Mouse (Mus musculus) stomach, postnatal 0 days (tissue): ENCODE data around the gene Dnajc5. TPM values are rescaled to one million over a fixed set of nuclear protein-coding genes. Genes with fewer than 3 reads are reported as not detected.

ENCODE experiments used
- ATAC-seq: fragments of 200-750 bp; cut with Nextera tagmentation; 2 replicates; pipeline ENCODE4 v1.8.0; 2017; ENCODE audit not compliant: low FRiP score, low TSS enrichment
- DNase-seq: peaks from one replicate; pipeline ENCODE4 v3.0.0-alpha.2; 2016; ENCODE audit warnings: low spot score
- H3K27ac ChIP-seq: fragments of 300-500 bp; sonication (generic); replicated peaks from 2 replicates; pipeline ENCODE4 v1.5.1; 2014; ENCODE audit warnings: mild to moderate bottlenecking, control low read depth
- H3K27me3 ChIP-seq: fragments of 300-500 bp; sonication (generic); 2 replicates; pipeline ENCODE4 v1.6.1; 2014; ENCODE audit warnings: low read length; ENCODE audit not compliant: control insufficient read depth, insufficient read depth
- H3K36me3 ChIP-seq: fragments of 300-500 bp; sonication (generic); 2 replicates; pipeline ENCODE4 v1.6.1; 2014; ENCODE audit warnings: low read length, mixed read lengths; ENCODE audit not compliant: control insufficient read depth, insufficient read depth
- H3K4me1 ChIP-seq: fragments of 300-500 bp; sonication (generic); replicated peaks from 2 replicates; pipeline ENCODE4 v1.6.1; 2014; ENCODE audit warnings: antibody characterized with exemption; ENCODE audit not compliant: control insufficient read depth, insufficient read depth
- H3K4me2 ChIP-seq: fragments of 300-500 bp; sonication (generic); replicated peaks from 2 replicates; pipeline ENCODE4 v1.6.1; 2014; ENCODE audit warnings: low read depth, mild to moderate bottlenecking, control low read depth, moderate library complexity
- H3K4me3 ChIP-seq: fragments of 300-500 bp; sonication (generic); 2 replicates; pipeline ENCODE4 v1.5.1; 2014; ENCODE audit warnings: low read depth, low read length, control low read depth
- H3K9ac ChIP-seq: fragments of 300-500 bp; sonication (generic); 2 replicates; pipeline ENCODE4 v1.6.1; 2014; ENCODE audit warnings: mild to moderate bottlenecking, low read length, control low read depth, mixed read lengths
- H3K9me3 ChIP-seq: fragments of 300-500 bp; sonication (generic); 2 replicates; pipeline ENCODE4 v1.6.1; 2016; ENCODE audit warnings: low read length; ENCODE audit not compliant: control insufficient read depth
- CTCF ChIP-seq: IDR thresholded peaks from 2 replicates; pipeline ENCODE4 v1.5.1; 2016; ENCODE audit warnings: antibody characterized with exemption, low read depth, mild to moderate bottlenecking, moderate library complexity
- EP300 ChIP-seq: optimal IDR thresholded peaks from 2 replicates; pipeline ENCODE3; 2016; ENCODE audit warnings: antibody characterized with exemption
- WGBS: fragments of 180-500 bp; shearing (Covaris S2); extraction: QIAGEN DNeasy Blood & Tissue Kit; methylation state at CpG from one replicate; pipeline ENCODE4 v1.1.7; 2014; 5-methylcytosine and 5-hydroxymethylcytosine counted together
- polyA plus RNA-seq: library from polyadenylated mRNA; unstranded; fragments of >200 nt; fragmentation: Nextera tagmentation; extraction: Ambion mirVana; gene quantifications from 2 replicates; pipeline ENCODE4 v1.2.1, GENCODE M21; 2015

Dnajc5 gene
- polyA plus RNA-seq, 1 experiment from 2014 or later: 52.7 TPM

- WGBS: 76% methylated on average over 2 of the region's 2 CpGs
Observed at GRCm38 (mm10) chr2:181537444-181538047, 17.3 kb downstream of the Dnajc5 start.

GRCm38 (mm10) chr2:181541761-181542380 lies 21.6 kb downstream of the Dnajc5 start:
- H3K27ac ChIP-seq: no peak overlapping the region
- H3K4me1 ChIP-seq: no peaks in the 10 kb centered on the region
- H3K9ac ChIP-seq: no peak overlapping the region
- H3K4me2 ChIP-seq: no peak overlapping the region
- H3K27me3 ChIP-seq: no peaks in the 10 kb centered on the region
- ATAC-seq: no peak
- no peaks in the 10 kb centered on the region for H3K9me3 ChIP-seq
- WGBS: 76% methylated on average over 6 of the region's 6 CpGs
- TF ChIP-seq EP300: no peak
- peak; percentile 11; the same call in 1 of the 2 replicates for TF ChIP-seq CTCF
- no peak for DNase-seq
- no peaks in the 10 kb centered on the region for H3K36me3 ChIP-seq
- H3K4me3 ChIP-seq: no peak overlapping the region

More at GRCm38 (mm10) chr2:181537444-181538047, 17.3 kb downstream of the Dnajc5 start:
- Histone ChIP-seq H3K27ac (peak overlapping the region; percentile 56; the same call in 1 of the 2 replicates), H3K4me2 (no peak overlapping the region), H3K27me3 (no peaks in the 10 kb centered on the region), H3K4me3 (no peak overlapping the region), H3K4me1 (no peaks in the 10 kb centered on the region), H3K9ac (no peak overlapping the region), H3K9me3 (no peaks in the 10 kb centered on the region), H3K36me3 (no peaks in the 10 kb centered on the region)
- TF ChIP-seq CTCF (no peak), EP300 (no peak)
- no peak for DNase-seq
- peak; percentile 73 for ATAC-seq

- no peaks in the 10 kb centered on the region for H3K9me3 ChIP-seq
- 92% methylated on average over 7 of the region's 7 CpGs for WGBS
- ATAC-seq (no peak), DNase-seq (no peak)
- peaks cover 23% of the 10 kb centered on the region for H3K36me3 ChIP-seq
- TF ChIP-seq CTCF: no peak
- no peak for TF ChIP-seq EP300
- no peak overlapping the region for H3K4me3 ChIP-seq
- H3K27ac ChIP-seq: no peak overlapping the region
- H3K27me3 ChIP-seq: no peaks in the 10 kb centered on the region
- no peaks in the 10 kb centered on the region for H3K4me1 ChIP-seq
- no peak overlapping the region for H3K4me2 ChIP-seq
- no peak overlapping the region for H3K9ac ChIP-seq
Observed at GRCm38 (mm10) chr2:181546142-181546541, 25.9 kb downstream of the Dnajc5 start.

GRCm38 (mm10) chr2:181548227-181548626 lies 27.9 kb downstream of the Dnajc5 start:
- no peak for ATAC-seq
- Histone ChIP-seq H3K9ac (no peak overlapping the region), H3K4me3 (no peak overlapping the region), H3K27me3 (no peaks in the 10 kb centered on the region), H3K9me3 (no peaks in the 10 kb centered on the region), H3K27ac (no peak overlapping the region), H3K4me2 (no peak overlapping the region), H3K36me3 (peaks cover 23% of the 10 kb centered on the region), H3K4me1 (no peaks in the 10 kb centered on the region)
- 77% methylated on average over 1 of the region's 1 CpGs for WGBS
- DNase-seq: no peak
- no peak for TF ChIP-seq CTCF
- TF ChIP-seq EP300: no peak

- peaks cover 23% of the 10 kb centered on the region for H3K36me3 ChIP-seq
- ATAC-seq: no peak
- no peak for TF ChIP-seq EP300
- no peak for TF ChIP-seq CTCF
Observed at GRCm38 (mm10) chr2:181548682-181549081, 28.4 kb downstream of the Dnajc5 start.

GRCm38 (mm10) chr2:181550233-181550632 lies 29.9 kb downstream of the Dnajc5 start:
- Histone ChIP-seq H3K4me2 (no peak overlapping the region), H3K4me1 (no peaks in the 10 kb centered on the region), H3K4me3 (no peak overlapping the region), H3K9ac (no peak overlapping the region), H3K36me3 (peaks cover 23% of the 10 kb centered on the region), H3K27me3 (no peaks in the 10 kb centered on the region), H3K27ac (no peak overlapping the region), H3K9me3 (no peaks in the 10 kb centered on the region)
- DNase-seq (no peak), ATAC-seq (no peak)
- WGBS: 92% methylated on average over 2 of the region's 2 CpGs
- TF ChIP-seq CTCF: no peak
- no peak for TF ChIP-seq EP300

More at GRCm38 (mm10) chr2:181548682-181549081, 28.4 kb downstream of the Dnajc5 start:
- Histone ChIP-seq H3K4me2 (no peak overlapping the region), H3K27me3 (no peaks in the 10 kb centered on the region), H3K27ac (no peak overlapping the region), H3K9ac (no peak overlapping the region), H3K9me3 (no peaks in the 10 kb centered on the region), H3K4me3 (no peak overlapping the region), H3K4me1 (no peaks in the 10 kb centered on the region)
- DNase-seq: no peak
- WGBS: 94% methylated on average over 5 of the region's 5 CpGs
